Mouse (Mus musculus) embryo, embryonic 11.5 days (tissue): ENCODE data around the gene Foxp2.
A peak's percentile ranks its signal among the peaks of the same experiment; 100 is the strongest.

Experiments used
- DNase-seq: peaks from one replicate; pipeline ENCODE4 v3.0.0-alpha.2; 2012; ENCODE audit warnings: low read depth, low spot score

Foxp2 gene

GRCm38 (mm10) chr6:15101548-15101947 is 200.4 kb downstream of the Foxp2 start:
- DNase-seq: no peak

- no peak for DNase-seq
These were observed 219.8 kb downstream of the Foxp2 start for GRCm38 (mm10) chr6:15120916-15121315.

GRCm38 (mm10) chr6:15121339-15121738 is 220.2 kb downstream of the Foxp2 start:
- DNase-seq: no peak

- DNase-seq: no peak
These were observed 229.0 kb downstream of the Foxp2 start for GRCm38 (mm10) chr6:15130142-15130541.

- DNase-seq: peak; percentile 16
These were observed 240.9 kb downstream of the Foxp2 start for GRCm38 (mm10) chr6:15142094-15142493.

GRCm38 (mm10) chr6:15151619-15152018 is 250.5 kb downstream of the Foxp2 start:
- DNase-seq: no peak

- no peak for DNase-seq
These were observed 262.4 kb downstream of the Foxp2 start for GRCm38 (mm10) chr6:15163508-15164053.

GRCm38 (mm10) chr6:15176754-15177153 is 275.6 kb downstream of the Foxp2 start:
- no peak for DNase-seq

- DNase-seq: no peak
These were observed 291.7 kb downstream of the Foxp2 start for GRCm38 (mm10) chr6:15192877-15193276.

GRCm38 (mm10) chr6:15242176-15242942 is 341.2 kb downstream of the Foxp2 start:
- DNase-seq: no peak

- DNase-seq: peak; percentile 4
These were observed 356.2 kb downstream of the Foxp2 start for GRCm38 (mm10) chr6:15257393-15257792.

- DNase-seq: no peak
These were observed 356.7 kb downstream of the Foxp2 start for GRCm38 (mm10) chr6:15257893-15258292.

- no peak for DNase-seq
These were observed 367.0 kb downstream of the Foxp2 start for GRCm38 (mm10) chr6:15268136-15268535.

- no peak for DNase-seq
These were observed 384.1 kb downstream of the Foxp2 start for GRCm38 (mm10) chr6:15285213-15285612.

- no peak for DNase-seq
These were observed 392.9 kb downstream of the Foxp2 start for GRCm38 (mm10) chr6:15294081-15294480.

- no peak for DNase-seq
These were observed 398.1 kb downstream of the Foxp2 start for GRCm38 (mm10) chr6:15299279-15299678.

- DNase-seq: no peak
These were observed 409.5 kb downstream of the Foxp2 start for GRCm38 (mm10) chr6:15310671-15311070.

GRCm38 (mm10) chr6:15316948-15317347 is 415.8 kb downstream of the Foxp2 start:
- DNase-seq: no peak

GRCm38 (mm10) chr6:15318343-15318742 is 417.2 kb downstream of the Foxp2 start:
- DNase-seq: no peak

GRCm38 (mm10) chr6:15321551-15321974 is 420.4 kb downstream of the Foxp2 start:
- DNase-seq: peak; percentile 13

- no peak for DNase-seq
These were observed 421.9 kb downstream of the Foxp2 start for GRCm38 (mm10) chr6:15323099-15323498.

GRCm38 (mm10) chr6:15347705-15348104 is 446.6 kb downstream of the Foxp2 start:
- no peak for DNase-seq

- DNase-seq: no peak
These were observed 454.7 kb downstream of the Foxp2 start for GRCm38 (mm10) chr6:15355852-15356251.
